Mouse (Mus musculus) forebrain, embryonic 16.5 days (tissue): Measurements from ENCODE around the gene Piezo1. TPM values are rescaled to one million over a fixed set of nuclear protein-coding genes. Genes with fewer than 3 reads are reported as not detected.

ENCODE experiments used
- ATAC-seq: fragments of 200-750 bp; cut with Nextera tagmentation; 2 replicates; pipeline ENCODE4 v1.8.0; 2017; ENCODE audit warnings: mild to moderate bottlenecking, moderate library complexity
- H3K27ac ChIP-seq: fragments of 300-500 bp; sonication (generic); 2 replicates; pipeline ENCODE4 v1.5.1; 2014; ENCODE audit warnings: low read length, control low read depth
- H3K27me3 ChIP-seq: fragments of 300-500 bp; sonication (generic); replicated peaks from 2 replicates; pipeline ENCODE4 v1.6.1; 2014; ENCODE audit warnings: low read length; ENCODE audit not compliant: control insufficient read depth, insufficient read depth
- H3K36me3 ChIP-seq: fragments of 300-500 bp; sonication (generic); 2 replicates; pipeline ENCODE4 v1.6.1; 2014; ENCODE audit not compliant: control insufficient read depth, insufficient read depth
- H3K4me1 ChIP-seq: fragments of 300-500 bp; sonication (generic); replicated peaks from 2 replicates; pipeline ENCODE4 v1.6.1; 2014; ENCODE audit warnings: low read length; ENCODE audit not compliant: control insufficient read depth, insufficient read depth
- H3K4me2 ChIP-seq: fragments of 300-500 bp; sonication (generic); 2 replicates; pipeline ENCODE4 v1.6.1; 2014; ENCODE audit warnings: mild to moderate bottlenecking, low read length, control low read depth
- H3K4me3 ChIP-seq: fragments of 300-500 bp; sonication (generic); replicated peaks from 2 replicates; pipeline ENCODE4 v1.5.1; 2014; ENCODE audit warnings: mild to moderate bottlenecking, low read length, control low read depth
- H3K9ac ChIP-seq: fragments of 300-500 bp; sonication (generic); replicated peaks from 2 replicates; pipeline ENCODE4 v1.6.1; 2014; ENCODE audit warnings: low read depth, low read length, control low read depth
- H3K9me3 ChIP-seq: fragments of 300-500 bp; sonication (generic); 2 replicates; pipeline ENCODE4 v1.6.1; 2016; ENCODE audit warnings: low read length; ENCODE audit not compliant: control insufficient read depth
- WGBS: fragments of 180-500 bp; shearing (Covaris S2); extraction: QIAGEN DNeasy Blood & Tissue Kit; methylation state at CpG from one replicate; pipeline ENCODE4 v1.1.7; 2014; 5-methylcytosine and 5-hydroxymethylcytosine counted together
- polyA plus RNA-seq: library from polyadenylated mRNA; unstranded; fragments of >200 nt; fragmentation: Nextera tagmentation; extraction: Ambion mirVana; gene quantifications from 2 replicates; pipeline ENCODE4 v1.2.1, GENCODE M21; 2015

The Piezo1 gene
- polyA plus RNA-seq, 1 experiment from 2014 or later: 1.9 TPM

GRCm38 (mm10) chr8:122522796-122523651 is 28.1 kb downstream of the Piezo1 start:
- Histone ChIP-seq H3K9ac (no peak overlapping the region), H3K36me3 (no peaks in the 10 kb centered on the region), H3K4me2 (no peak overlapping the region), H3K4me1 (peaks cover 18% of the 10 kb centered on the region), H3K9me3 (no peaks in the 10 kb centered on the region), H3K27ac (no peak overlapping the region), H3K27me3 (0 out of 2 replicates have a peak, but pooled peaks cover 5% of the 10 kb centered on the region), H3K4me3 (no peak overlapping the region)
- no peak for ATAC-seq
- WGBS: 55% methylated on average over 14 of the region's 14 CpGs

DNA sequence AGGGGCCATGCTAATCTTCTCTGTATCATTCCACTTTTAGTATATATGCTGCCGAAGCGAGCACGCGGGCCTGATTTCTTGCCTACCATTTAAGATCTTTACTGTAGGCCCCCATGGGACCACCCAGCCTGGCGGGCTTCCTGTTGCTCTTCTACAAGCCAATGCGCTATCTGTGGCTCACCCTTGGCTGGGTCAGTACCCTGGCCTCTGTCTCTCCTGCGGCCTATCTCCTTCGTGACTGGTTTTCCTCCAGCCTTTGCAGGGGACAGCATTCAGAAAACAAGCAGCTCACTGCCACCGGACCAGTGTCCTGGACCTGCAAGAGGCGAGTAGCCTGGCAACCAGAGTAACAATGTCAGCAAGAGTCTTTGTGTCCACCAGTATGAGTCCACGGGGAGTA is 30.5 kb downstream of the Piezo1 start:
- Histone ChIP-seq H3K9ac (no peak overlapping the region), H3K4me3 (no peak overlapping the region), H3K4me2 (no peak overlapping the region), H3K4me1 (peaks cover 18% of the 10 kb centered on the region), H3K27me3 (0 out of 2 replicates have a peak, but pooled peaks cover 5% of the 10 kb centered on the region), H3K27ac (no peak overlapping the region), H3K9me3 (no peaks in the 10 kb centered on the region), H3K36me3 (no peaks in the 10 kb centered on the region)
- 83% methylated on average over 11 of the region's 11 CpGs for WGBS
- no peak for ATAC-seq

- 31% methylated on average over 6 of the region's 6 CpGs for WGBS
- H3K27ac ChIP-seq: no peak overlapping the region
- H3K4me1 ChIP-seq: no peaks in the 10 kb centered on the region
- H3K9me3 ChIP-seq: no peaks in the 10 kb centered on the region
- no peak overlapping the region for H3K4me3 ChIP-seq
- no peak overlapping the region for H3K9ac ChIP-seq
- H3K4me2 ChIP-seq: no peak overlapping the region
- H3K36me3 ChIP-seq: no peaks in the 10 kb centered on the region
- no peaks in the 10 kb centered on the region for H3K27me3 ChIP-seq
- no peak for ATAC-seq
Measured at GRCm38 (mm10) chr8:122517541-122518190, 33.5 kb downstream of the Piezo1 start.

DNA sequence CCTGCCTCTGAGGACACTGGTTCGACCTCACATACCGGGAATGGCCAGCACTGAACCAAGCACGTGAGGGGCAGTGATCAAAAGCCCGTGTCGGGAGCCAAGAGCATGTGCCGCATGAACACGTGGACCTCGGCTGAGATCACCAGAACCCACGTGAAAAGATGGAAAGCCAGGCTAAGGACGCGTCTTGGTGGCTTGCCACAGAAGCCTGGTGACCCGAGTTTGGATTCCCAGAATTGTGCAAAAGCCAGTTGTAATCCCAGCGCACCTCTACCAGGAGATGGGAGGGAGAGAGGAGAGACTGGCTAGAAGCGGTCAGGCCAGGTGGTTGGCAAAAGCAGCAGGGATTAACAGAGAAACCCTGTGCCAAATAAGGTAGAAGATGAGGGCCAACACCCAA is 35.4 kb downstream of the Piezo1 start:
- no peak overlapping the region for H3K4me3 ChIP-seq
- H3K36me3 ChIP-seq: no peaks in the 10 kb centered on the region
- no peak for ATAC-seq
- H3K9ac ChIP-seq: no peak overlapping the region
- no peaks in the 10 kb centered on the region for H3K4me1 ChIP-seq
- no peaks in the 10 kb centered on the region for H3K9me3 ChIP-seq
- H3K27me3 ChIP-seq: no peaks in the 10 kb centered on the region
- H3K4me2 ChIP-seq: no peak overlapping the region
- WGBS: 93% methylated on average over 14 of the region's 14 CpGs
- no peak overlapping the region for H3K27ac ChIP-seq

DNA sequence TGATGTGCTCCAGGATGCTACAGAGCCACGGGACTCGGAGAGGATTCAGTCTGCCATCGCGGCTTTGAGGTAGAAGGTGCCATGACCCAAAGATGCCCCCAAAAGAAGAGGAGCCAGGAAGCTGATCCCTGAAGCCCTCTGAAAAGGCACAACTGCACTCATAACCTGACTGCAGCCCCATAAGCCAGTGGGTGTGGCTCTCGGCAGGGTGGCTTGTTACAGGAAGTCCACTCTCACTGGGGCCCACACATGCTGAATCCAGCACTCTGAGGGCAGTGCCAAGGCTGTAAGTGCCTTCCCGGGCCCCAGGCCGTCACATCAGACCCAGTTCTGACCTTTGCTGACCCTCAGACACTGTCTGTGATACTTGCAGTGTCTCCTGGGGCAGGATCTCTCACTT is 38.7 kb downstream of the Piezo1 start:
- no peak for ATAC-seq
- Histone ChIP-seq H3K9me3 (no peaks in the 10 kb centered on the region), H3K9ac (no peak overlapping the region), H3K4me1 (no peaks in the 10 kb centered on the region), H3K36me3 (no peaks in the 10 kb centered on the region), H3K4me2 (no peak overlapping the region), H3K4me3 (no peak overlapping the region), H3K27me3 (no peaks in the 10 kb centered on the region), H3K27ac (no peak overlapping the region)
- WGBS: 84% methylated on average over 7 of the region's 7 CpGs

GRCm38 (mm10) chr8:122511552-122511951 is 39.6 kb downstream of the Piezo1 start:
- no peak overlapping the region for H3K4me2 ChIP-seq
- no peaks in the 10 kb centered on the region for H3K4me1 ChIP-seq
- no peaks in the 10 kb centered on the region for H3K36me3 ChIP-seq
- no peak overlapping the region for H3K27ac ChIP-seq
- H3K9ac ChIP-seq: no peak overlapping the region
- no peaks in the 10 kb centered on the region for H3K27me3 ChIP-seq
- 81% methylated on average over 16 of the region's 16 CpGs for WGBS
- ATAC-seq: no peak
- H3K4me3 ChIP-seq: no peak overlapping the region
- H3K9me3 ChIP-seq: no peaks in the 10 kb centered on the region

GRCm38 (mm10) chr8:122500856-122501255 is 50.3 kb downstream of the Piezo1 start:
- no peaks in the 10 kb centered on the region for H3K4me1 ChIP-seq
- no peaks in the 10 kb centered on the region for H3K27me3 ChIP-seq

DNA sequence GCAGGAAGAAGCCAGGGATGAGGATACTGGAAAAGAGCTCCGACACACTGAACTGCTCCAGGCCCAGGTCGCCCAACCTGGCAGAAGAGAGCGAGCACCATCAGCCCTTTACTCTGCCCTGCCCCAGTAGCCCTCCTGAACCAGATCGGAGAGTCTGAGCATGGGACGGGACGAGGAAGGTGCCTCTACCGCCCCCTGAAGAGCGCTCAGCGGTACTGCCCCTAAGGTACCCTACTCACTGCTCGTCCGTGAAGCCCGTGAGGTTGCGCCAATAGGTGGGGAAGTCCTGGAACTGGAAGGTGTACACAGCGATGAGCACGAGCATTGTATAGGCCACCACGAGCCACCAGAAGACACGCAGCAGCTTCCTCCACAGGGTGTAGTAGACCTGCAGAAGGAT is 53.2 kb downstream of the Piezo1 start:
- ATAC-seq: no peak
- 64% methylated on average over 17 of the region's 17 CpGs for WGBS

More at GRCm38 (mm10) chr8:122500856-122501255, 50.3 kb downstream of the Piezo1 start:
- ATAC-seq: peak; percentile 49
- Histone ChIP-seq H3K36me3 (no peaks in the 10 kb centered on the region), H3K9me3 (no peaks in the 10 kb centered on the region), H3K27ac (no peak overlapping the region), H3K4me2 (no peak overlapping the region), H3K4me3 (no peak overlapping the region), H3K9ac (no peak overlapping the region)
- 29% methylated on average over 10 of the region's 10 CpGs for WGBS

DNA sequence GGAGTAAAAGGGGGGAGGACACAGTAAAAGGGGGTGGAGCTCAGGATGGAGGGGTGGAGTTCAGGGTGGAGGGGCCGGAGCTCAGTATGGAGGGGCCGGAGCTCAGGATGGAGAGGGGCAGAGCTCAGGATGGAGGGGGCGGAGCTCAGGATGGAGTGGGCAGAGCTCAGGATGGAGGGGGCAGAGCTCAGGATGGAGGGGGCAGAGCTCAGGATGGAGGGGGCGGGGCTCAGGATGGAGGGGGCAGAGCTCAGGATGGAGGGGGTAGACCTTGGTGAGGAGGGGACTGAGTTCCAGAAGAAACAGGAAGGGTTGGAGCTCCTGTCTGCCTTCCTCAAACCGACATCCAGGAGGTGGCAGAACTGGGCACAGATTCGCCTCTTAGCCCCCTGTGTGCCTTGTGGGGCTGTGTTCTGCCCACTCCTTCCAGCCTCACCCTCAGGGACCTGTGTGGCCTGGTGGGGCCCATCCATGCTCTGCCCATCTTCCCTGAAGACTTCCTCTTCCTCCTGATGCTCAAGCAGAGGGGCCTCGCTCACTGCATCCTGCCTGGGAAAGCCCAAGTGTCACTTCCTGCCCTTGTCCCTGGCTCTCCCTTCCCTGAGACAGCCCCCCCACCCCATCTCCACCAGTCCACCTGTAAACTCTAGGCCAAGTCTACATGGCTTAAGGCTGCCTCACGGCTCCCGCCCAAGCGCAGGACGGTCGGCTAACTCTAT is 54.0 kb downstream of the Piezo1 start:
- ATAC-seq: no peak
- Histone ChIP-seq H3K4me1 (no peaks in the 10 kb centered on the region), H3K4me3 (no peak overlapping the region), H3K36me3 (no peaks in the 10 kb centered on the region), H3K9ac (no peak overlapping the region), H3K4me2 (no peak overlapping the region), H3K9me3 (no peaks in the 10 kb centered on the region), H3K27me3 (no peaks in the 10 kb centered on the region), H3K27ac (no peak overlapping the region)
- 80% methylated on average over 12 of the region's 12 CpGs for WGBS

More for the DNA sequence above, 53.2 kb downstream of the Piezo1 start:
- Histone ChIP-seq H3K4me3 (no peak overlapping the region), H3K4me1 (no peaks in the 10 kb centered on the region), H3K27ac (no peak overlapping the region), H3K9me3 (no peaks in the 10 kb centered on the region), H3K9ac (no peak overlapping the region), H3K27me3 (no peaks in the 10 kb centered on the region), H3K36me3 (no peaks in the 10 kb centered on the region), H3K4me2 (no peak overlapping the region)
